Mouse (Mus musculus): ENCODE data around the gene Bbs1.
"Not testable (repeated sequence)": the region's sequence is repeated elsewhere in the genome, so short reads cannot be mapped to it uniquely, and the experiment has no call there.

The Bbs1 gene

DNA sequence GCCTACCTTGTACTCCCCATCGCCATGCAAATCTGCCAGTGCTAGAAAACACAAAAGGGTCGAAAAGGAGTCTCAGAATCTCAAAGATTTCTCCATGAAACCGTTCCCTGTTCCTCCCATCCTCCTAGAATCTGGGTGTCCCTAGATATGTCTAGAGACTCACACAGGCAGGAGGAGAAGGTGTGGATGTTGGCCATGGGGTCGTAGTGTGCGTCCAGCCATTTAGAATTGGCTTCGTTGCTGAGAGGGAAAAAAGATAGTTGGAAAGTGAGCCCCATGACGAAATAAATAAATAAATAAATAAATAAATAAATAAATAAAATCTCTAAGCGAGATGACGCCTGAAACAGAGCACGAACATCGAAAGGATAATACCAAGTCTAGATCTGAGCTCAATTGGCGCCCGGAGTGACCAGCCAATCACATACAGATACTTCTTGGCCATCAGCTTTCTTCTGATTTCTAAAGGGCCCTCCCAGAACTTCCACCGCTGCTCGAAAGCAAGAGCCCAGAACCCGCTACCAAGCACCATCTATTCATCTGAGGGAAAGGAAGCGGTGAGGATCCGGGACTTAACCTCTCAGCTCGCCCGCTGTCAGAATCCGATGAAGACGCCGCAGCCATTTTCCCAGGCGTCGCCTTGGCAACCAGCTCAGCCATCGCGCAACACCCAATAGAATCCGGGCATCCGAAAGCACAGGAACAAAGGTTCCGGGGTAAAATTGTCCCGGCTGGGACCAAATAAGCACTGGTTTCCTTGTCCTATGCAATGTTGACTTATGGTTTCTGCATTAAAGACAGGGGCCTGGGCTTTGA, at the start of gene Bbs1:
Gene Bbs1, minus strand, starts transcription at position 650 of the 816 bp plus-strand sequence.
- DNase-seq (ENCODE audit: low spot score in 2 of 2): peak; percentile 52 to 68

DNA sequence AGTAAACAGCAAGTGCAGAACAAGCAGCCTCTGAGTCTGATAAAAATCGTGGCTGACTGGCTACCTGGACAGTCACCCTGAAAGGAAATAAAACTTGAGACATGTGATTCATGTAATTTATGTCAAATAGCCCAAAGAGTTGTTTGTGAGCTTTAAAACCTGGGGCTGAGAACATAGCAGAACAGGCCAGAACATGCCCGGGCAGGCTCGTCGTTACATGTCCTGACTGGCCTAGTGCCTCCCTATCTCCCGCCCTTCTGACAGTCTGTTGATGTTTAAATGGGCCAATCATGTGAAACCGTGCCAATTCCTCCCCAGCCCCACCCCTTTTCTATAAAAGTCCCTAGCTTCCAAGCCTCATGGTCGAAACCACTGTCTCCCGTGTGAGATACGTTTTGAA, 42.2 kb upstream of the Bbs1 start:
- not testable (repeated sequence) for DNase-seq (ENCODE audit: low spot score in 2 of 2)

DNA sequence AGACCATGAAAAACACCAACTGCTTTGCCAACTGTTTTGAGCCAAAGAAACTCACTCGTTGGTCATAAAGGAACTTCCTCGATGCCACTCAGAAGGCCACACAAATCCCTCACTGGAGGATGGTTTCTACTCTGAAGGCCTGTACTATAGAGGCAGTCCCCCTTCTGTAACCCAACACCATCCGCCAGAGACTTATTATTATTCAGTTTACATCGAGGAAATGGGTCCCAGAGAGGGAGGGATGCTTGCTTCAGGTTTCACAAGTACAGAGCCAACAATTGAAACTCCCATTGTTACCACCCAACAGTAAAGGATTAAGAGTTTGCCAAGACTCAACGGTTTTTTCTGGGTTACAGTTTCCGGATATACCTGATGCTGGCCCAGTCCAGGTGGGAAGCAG, 39.1 kb upstream of the Bbs1 start:
- no peak for DNase-seq (ENCODE audit: low spot score in 2 of 2)

DNA sequence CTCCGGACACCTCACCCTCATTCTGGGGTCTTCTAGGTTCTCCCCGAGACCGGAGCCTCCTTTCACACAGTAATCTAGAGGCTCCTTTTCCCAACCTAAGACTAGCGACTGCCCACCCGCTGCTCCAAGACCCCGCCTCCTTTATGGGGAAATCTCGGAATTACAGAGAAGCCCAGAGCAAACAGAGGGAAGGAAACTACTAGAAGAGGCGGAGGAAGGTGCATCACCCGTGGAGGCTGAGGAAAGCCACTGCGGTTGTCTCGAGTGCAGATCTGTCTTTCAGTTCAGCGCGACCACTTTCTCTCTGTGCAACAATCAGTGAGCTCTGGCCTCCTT, 36.8 kb upstream of the Bbs1 start:
- DNase-seq (ENCODE audit: low spot score in 2 of 2): no peak

DNA sequence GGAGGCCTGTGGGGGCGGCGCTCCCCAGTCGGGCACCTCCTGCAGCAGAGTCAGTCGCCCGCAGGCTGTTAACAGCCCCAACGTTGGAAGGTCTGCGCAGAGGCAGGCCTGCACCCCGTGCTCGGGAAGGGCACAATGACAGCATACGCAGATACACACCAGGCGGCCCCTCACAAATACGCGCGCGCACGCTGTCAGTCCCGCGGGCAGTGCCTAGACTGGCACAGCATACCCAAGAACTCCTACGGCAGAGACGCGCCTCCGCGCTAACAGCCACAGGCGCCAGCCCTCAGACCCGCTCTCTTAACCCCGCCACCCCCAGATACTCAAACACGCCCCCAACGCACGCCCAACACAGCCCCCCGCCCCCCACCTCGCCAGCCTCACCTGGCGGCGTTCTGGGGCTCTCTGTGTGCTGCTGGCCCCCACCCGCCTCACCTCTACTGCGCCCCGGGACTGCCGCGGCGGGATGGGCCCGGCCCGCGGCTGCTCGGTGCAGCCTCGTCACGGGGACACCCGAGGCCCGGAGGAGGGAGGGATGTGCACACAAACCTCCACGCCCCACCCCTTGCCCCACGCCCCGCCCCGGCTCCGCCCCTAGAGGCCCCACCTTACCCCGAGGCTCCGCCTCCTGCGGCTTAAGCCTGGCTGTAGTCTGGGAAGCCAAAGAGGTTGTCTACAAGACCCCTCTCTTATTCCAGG, 36.3 kb upstream of the Bbs1 start, which contains the start of gene Peli3:
Gene Peli3, minus strand, starts transcription at position 577 of the 702 bp plus-strand sequence.
- DNase-seq (ENCODE audit: low spot score in 2 of 2): peak; percentile 75 to 80

DNA sequence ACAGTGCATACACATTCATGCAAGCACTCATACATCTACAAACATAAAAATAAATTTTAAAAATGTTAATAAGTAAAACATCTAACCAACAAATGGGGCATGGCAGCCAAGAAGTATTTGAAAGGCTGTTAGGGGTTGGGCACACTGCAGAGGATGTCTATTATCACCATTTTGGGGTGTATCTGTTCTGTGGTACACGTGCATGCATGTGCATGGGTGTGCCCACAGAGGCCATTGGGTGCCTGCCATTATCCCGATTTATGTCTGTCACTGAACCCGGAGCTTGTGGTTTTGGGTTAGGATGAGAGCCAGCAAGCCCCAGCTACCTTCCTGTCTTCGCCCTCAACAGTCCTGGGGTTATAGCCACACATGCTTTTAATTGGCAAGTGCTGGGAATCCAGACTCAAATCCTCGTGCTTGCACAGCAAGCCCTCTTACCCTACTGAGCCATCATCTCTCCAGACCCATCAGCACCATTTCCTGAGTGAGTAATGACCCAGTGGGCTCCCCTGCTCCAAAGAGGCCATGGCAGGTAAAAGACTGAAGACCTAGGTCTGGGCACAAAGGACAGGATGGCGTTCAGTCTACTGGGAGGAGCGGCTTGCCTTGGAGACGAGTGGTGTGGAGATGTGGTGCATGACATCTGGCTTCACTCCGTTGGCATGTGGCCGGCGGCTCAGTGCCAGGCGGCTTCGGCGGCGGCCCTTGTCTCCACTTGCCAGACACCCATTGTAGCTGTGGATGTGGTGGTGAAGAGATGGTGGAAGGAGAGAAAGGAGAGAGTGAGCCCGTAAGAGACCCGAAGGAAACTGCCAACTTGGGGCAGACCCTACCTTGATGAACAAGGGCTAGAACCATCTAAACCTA, 31.2 kb upstream of the Bbs1 start:
- no peak for DNase-seq (ENCODE audit: low spot score in 2 of 2)

DNA sequence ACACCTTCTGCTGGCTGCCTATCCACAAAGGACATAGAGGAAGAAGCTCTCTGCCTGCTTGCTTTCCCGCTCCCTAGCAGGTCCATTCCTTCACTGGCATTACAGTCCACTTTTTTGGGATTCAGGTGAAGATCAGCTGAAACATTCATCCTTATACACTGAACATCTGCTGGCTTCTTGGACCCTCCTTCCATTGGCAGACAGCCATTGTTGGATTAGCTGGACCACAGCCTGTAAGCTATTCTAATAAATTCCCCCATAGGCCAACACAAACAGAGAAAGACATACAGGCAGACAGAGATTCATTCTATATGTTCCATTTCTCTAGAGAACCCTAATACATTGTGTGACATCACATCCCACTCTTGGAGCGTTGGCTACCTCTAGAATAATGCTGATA, 30.5 kb upstream of the Bbs1 start:
- no peak for DNase-seq (ENCODE audit: low spot score in 2 of 2)

DNA sequence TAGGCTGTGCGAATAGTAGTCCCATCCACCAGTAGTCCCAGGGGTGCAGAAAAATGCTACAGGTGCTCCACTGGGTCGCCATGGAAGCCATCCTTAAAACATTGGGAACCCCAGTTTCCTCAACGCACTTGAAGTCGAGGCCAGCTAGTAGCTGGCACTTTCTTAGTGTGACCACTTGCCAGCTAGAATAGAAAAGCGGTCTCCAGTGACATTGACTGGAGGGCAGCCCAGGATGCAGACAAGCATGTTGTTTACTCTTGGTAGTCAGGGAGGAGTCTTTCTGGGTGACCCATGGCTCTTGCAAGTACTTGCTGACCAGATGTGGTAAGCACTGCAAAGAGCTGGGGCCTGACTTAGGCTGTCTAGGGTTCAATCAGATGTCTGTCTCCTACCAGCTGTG, 22.4 kb upstream of the Bbs1 start:
- no peak for DNase-seq (ENCODE audit: low spot score in 2 of 2)

DNA sequence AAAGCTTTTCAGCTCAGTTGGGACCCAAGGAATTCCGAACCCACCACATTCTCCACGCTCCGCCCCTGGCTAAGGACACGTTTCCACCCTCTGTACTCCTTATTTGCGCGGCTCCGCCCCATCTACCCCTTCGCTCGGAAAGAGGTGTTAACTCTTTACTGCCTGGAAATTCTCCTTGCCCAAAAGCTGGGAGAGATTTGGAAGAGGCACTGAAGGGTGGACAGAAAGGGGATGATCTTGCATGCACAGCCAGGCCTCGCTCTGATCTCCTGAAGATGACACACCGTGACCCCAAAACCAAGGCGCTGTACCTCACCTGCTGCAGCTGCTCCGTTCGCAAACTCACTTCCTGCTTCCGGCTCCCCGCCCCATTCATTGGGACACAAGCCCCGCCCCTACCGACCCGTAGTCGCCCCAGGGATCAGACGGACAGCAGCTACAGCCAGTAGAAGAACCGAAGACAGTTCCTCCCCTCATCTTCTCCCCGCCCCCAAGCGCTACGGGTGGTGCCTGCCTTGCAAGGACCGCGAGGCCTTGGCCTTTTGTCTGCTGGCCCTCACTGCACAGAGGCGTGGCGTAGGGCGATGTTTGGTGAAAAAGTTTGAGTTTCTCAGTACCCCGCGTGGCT, 21.6 kb upstream of the Bbs1 start, which contains the start of gene Dpp3:
Gene Dpp3, minus strand, starts transcription at position 384 of the 628 bp plus-strand sequence.
- DNase-seq (ENCODE audit: low spot score in 2 of 2): peak; percentile 98

DNA sequence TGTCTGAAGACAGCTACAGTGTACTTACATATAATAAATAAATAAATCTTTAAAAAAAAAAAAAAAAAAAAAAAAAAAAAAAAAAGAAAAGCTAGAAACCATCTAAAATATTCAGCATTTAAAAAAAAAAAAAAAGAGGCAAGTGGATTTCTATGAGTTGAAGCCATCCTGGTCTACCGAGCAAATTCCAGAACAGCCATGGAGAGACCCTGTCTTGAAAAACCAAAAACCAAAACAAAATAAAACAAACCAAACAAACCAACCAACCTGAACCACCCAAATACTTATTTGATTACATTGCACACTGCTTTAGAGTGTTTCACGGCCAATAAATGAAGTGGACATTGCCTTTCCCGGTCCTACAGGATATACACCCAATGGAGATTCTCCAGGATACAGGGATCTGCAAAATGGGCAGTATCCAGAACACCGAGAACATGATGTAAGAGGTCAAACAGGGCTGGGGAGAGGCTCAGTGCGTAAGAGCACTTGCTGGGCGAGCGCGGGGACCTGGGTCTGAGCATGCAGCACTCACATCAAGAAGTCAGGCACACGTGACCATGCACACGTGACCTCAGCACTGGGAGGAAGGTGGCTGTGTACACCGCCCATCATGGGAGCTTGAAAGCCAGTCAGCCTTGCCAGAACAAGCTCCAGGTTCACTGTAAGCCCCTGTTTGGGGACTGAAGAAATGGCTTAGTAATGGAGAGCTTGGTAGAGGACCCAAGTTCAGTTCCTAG, 18.9 kb upstream of the Bbs1 start:
- no peak for DNase-seq (ENCODE audit: low spot score in 2 of 2)

DNA sequence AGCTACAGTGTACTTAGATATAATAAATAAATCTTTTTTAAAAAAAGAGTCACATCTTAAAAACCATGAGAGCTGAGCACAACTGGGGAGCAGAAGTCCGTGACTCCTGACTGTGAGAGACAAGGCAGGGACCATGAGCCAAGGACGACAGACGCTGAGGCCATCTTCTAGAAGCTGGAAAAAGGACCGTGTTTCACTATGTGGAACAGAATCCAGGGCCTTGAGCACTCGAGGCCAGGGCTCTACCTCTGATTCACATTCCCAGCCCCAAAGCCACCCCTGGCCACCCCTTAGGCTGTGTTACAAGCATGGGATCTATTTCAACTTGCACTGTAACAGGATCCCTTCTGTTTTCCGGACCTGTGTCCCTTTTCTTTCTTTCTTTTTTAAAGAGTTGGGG, 13.2 kb upstream of the Bbs1 start:
- no peak for DNase-seq (ENCODE audit: low spot score in 2 of 2)

DNA sequence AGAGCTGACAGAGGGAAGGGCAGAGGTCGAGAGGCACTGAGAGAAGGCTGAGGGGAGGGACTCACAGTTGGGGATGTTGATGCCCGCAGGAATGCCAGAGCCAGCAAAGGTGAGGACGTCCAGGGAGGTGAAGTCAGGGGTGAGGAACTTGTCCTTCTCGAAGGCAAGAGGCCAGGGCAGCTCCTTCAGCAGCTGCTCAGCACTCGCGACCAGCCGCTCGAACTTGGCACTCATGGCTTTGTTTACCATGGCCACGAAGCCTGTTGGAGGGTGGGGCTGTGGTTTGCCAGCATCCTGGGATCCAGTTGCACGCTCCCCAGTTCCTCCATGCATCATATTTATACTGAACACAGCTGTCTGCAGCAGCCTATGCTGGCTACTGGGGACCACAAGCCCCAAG, 10.4 kb upstream of the Bbs1 start:
- DNase-seq (ENCODE audit: low spot score in 2 of 2): no peak

DNA sequence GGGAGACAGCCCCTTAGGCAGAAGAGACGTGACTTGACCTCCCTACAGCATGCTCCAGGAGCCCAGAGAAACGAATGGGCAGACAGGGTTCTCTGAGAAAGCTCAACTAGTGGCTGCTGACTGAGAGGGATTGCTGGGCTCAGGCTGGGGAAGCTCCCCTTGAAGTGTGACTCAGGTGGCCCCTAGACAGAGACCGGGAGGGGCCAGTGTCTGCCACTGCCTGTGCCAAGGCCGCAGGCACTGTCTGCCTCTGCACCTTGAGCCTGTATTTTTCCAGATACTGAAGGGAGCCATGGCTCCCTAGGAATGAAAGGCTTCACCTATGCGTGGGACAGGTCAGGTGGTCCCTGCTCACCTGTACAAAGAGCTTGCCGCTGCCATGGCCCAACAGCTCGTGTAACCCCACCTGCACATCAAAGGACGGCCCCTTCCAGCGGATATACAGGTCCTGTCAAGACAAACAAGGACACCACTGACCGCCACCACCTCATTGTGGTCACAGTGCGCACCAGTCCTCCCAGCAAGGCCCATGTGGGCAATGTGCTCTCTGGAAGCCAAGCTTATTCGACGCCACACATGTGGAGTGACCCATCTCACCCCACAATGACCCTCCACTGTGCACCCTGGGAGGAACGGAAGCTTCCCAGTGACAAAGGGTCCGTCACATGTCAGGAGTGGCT, 9.6 kb upstream of the Bbs1 start:
- DNase-seq (ENCODE audit: low spot score in 2 of 2): no peak

DNA sequence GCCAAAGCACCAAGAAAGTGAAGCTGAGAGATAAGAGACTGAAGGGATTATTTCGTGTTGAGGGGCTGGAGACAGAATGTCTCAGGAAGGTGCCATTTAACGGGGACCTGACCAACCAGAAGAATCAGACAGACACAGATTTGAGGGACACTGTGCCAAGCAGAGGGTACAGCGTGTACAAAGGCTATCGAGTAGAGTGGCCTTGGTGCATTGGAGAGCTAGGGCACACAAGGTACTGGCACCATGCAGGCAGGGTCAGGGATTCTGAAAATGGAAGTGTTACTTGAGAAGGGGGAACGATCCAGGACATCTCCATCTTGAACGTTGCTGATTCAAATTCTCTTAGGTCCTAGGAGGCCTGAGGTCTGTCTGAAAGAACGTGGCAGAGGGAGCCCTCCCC, 2.9 kb upstream of the Bbs1 start:
- no peak for DNase-seq (ENCODE audit: low spot score in 2 of 2)

DNA sequence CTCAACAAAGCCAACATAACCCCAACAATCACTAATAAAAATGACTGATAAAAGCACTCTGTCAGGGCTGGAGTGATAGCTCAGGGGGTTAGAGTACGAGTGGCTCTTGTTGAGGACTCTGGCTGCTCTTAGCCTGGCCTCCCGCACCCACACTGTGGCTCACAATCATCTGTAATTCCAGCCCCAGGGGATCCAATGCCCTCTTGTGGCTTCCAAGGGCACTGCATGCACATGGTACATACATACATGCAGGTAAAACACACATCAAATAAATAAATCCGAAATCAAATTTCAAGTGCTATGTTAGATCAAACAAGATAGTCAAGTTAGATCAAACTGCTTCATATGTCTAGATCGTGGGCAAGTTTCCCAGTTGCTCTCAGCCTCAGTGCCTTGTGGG, 1.7 kb upstream of the Bbs1 start:
- DNase-seq (ENCODE audit: low spot score in 2 of 2): peak in 1 of 2 experiments; percentile 16

DNA sequence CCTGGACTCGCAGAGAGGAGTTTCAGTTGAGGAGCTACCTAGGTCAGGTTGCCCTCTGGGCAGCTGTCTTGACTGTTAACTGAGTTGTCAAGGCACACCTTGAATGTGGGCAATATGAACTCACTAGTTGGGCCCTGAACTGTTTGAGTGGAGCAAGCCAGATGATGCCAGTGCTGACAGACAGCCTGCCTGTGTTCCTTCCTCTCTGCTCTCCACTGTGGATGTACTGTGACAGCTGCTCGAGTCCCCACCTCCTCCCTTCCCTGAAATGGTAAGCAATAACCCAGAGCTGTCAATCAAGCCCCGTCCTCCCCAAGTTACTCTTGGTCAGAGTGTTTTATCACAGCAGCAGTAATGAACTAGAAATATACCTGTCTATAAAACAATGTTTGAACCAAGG, 6.5 kb downstream of the Bbs1 start:
- DNase-seq (ENCODE audit: low spot score in 2 of 2): no peak

DNA sequence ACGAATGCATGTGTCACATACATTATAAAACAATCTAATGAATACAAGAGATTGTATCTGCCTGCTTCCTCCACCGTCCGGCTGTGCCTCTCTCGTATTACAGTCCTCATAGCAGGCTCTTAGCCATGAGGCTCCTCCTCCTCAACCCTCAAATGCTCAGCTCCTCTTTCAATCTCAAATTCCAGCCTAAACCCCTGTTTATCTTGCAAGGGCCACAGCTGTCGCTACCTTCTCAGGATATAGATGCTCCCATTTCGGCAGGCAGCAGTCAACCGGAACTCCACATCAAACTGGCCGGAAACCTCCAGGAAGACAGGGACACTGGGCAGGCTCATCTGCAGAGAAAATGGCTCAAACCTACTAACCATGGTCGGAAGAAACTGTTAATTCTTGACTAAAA, 7.5 kb downstream of the Bbs1 start:
- DNase-seq (ENCODE audit: low spot score in 2 of 2): no peak

DNA sequence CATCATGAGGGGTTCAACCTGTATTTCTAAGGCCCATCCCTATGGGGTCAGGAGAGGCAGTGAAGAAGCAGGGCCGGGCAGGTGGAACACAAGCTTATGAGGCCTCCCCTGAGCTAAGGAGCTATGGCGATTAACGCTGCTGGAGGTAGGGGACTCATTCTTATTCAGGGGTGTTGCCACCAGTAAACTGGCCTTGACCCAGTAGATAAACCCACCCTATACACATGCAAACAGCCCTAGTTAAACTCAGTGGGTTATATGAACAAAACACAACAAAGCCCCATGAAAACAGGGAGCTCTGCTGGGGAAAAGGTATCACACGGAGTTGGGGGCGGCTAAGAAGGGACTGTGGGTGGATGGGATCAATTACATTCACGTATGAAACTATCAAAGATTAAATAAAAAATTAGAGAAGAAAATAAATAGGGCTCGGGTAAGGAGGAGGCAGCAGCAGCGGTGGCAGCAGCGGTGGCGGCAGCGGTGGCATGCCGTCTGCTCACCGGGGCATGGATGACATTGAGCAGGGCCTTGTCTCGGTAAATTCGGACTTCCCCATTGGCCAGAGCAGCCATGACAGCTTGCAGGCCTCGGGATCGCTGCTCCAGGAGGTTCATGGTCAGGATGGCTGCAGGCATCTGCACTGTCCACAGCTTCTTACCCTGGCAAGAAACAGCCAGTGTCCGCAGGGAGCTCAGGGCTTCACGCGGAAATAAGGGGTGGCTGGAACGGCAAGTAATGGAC, 9.5 kb downstream of the Bbs1 start:
- DNase-seq (ENCODE audit: low spot score in 2 of 2): no peak

DNA sequence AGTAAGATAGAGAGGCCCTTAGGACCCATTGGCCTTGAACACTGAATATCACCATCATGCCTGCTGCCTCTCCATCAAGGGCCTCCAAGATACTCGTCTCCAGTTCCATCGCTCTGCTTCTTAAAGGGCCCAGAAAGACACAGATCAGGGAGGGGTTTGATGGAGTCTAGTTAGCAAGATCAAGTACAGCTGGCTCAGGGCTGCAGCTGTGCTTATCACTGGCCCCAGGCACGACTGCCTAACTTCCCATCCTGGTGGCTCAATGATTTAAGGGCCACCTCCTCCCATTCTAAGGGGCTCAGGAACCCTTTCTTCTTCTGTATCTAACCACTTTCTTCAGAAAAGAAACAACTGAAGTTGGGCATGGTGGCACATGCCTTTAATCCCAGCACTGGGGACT, 14.6 kb downstream of the Bbs1 start:
- peak; percentile 30 to 31 for DNase-seq (ENCODE audit: low spot score in 2 of 2)

DNA sequence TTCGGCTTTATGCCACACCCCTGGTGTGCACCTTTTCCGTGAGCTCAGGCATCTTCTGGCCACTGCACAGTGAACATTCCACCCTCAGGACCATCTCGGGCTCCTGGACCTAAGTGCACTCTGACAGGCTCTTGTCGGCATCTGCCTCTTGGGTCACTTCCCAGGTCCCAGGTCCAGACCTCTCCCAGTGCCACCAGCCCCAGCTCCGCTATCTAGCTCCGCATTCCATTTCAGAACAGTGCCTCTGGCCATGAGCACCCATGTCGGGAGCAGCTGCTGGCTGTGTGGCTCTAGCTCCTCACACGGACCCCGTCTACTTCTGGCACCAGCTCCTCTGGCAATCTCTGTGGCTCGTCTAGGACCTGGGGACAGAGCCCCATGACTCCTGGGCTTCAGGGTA, 16.6 kb downstream of the Bbs1 start:
- no peak for DNase-seq (ENCODE audit: low spot score in 2 of 2)
